Mouse (Mus musculus) limb, embryonic 15.5 days (tissue): ENCODE data around the gene Chrna9. TPM values are rescaled to one million over a fixed set of nuclear protein-coding genes. Genes with fewer than 3 reads are reported as not detected.

Source experiments
- ATAC-seq: fragments of 200-750 bp; cut with Nextera tagmentation; 2 replicates; pipeline ENCODE4 v1.8.0; 2017; ENCODE audit warnings: low read depth, moderate TSS enrichment; ENCODE audit not compliant: insufficient number of reproducible peaks, low FRiP score, low TSS enrichment
- H3K27ac ChIP-seq: fragments of 300-500 bp; sonication (generic); 2 replicates; pipeline ENCODE4 v1.5.1; 2015; ENCODE audit warnings: moderate library complexity, mild to moderate bottlenecking, inconsistent platforms
- H3K27me3 ChIP-seq: fragments of 300-500 bp; sonication (generic); 2 replicates; pipeline ENCODE4 v1.6.1; 2015; ENCODE audit warnings: inconsistent platforms
- H3K36me3 ChIP-seq: fragments of 300-500 bp; sonication (generic); 2 replicates; pipeline ENCODE4 v1.6.1; 2015; ENCODE audit warnings: inconsistent platforms
- H3K4me1 ChIP-seq: fragments of 300-500 bp; sonication (generic); 2 replicates; pipeline ENCODE4 v1.6.1; 2015; ENCODE audit warnings: inconsistent platforms
- H3K4me2 ChIP-seq: fragments of 300-500 bp; sonication (generic); 2 replicates; pipeline ENCODE4 v1.6.1; 2015; ENCODE audit warnings: mild to moderate bottlenecking, inconsistent platforms
- H3K4me3 ChIP-seq: fragments of 300-500 bp; sonication (generic); 2 replicates; pipeline ENCODE4 v1.5.1; 2015; ENCODE audit warnings: mild to moderate bottlenecking, inconsistent platforms
- H3K9ac ChIP-seq: fragments of 300-500 bp; sonication (generic); 2 replicates; pipeline ENCODE4 v1.6.1; 2015; ENCODE audit warnings: inconsistent platforms
- H3K9me3 ChIP-seq: fragments of 300-500 bp; sonication (generic); 2 replicates; pipeline ENCODE4 v1.6.1; 2016; ENCODE audit warnings: inconsistent platforms
- WGBS: fragments of 180-500 bp; shearing (Covaris S2); methylation state at CpG from one replicate; pipeline ENCODE4 v1.1.7; 2015; 5-methylcytosine and 5-hydroxymethylcytosine counted together
- polyA plus RNA-seq: library from polyadenylated mRNA; unstranded; fragments of >200 nt; fragmentation: Nextera tagmentation; extraction: Ambion mirVana; gene quantifications from 2 replicates; pipeline ENCODE4 v1.2.1, GENCODE M21; 2015

The Chrna9 gene
- 0.13 and 0.96 TPM in 2 replicates for polyA plus RNA-seq

- Histone ChIP-seq H3K27ac (no peak within 1 kb of the TSS), H3K4me2 (no peak within 1 kb of the TSS), H3K4me3 (no peak within 1 kb of the TSS), H3K27me3 (no peaks in the 10 kb centered on the region), H3K36me3 (no peaks in the 10 kb centered on the region), H3K9me3 (no peaks in the 10 kb centered on the region), H3K9ac (no peak within 1 kb of the TSS), H3K4me1 (no peaks in the 10 kb centered on the region; the same call in 1 of the 2 replicates)
- ATAC-seq: no peak
- 87% methylated on average over 5 of the region's 5 CpGs for WGBS
These were observed at the start of gene Chrna9 for GRCm38 (mm10) chr5:65934783-65935182. TSS of gene Chrna9 (plus strand) at chr5:65934921.

GRCm38 (mm10) chr5:65885699-65886443 is 48.9 kb upstream of the Chrna9 start:
- ATAC-seq: no peak
- H3K4me2 ChIP-seq: no peak overlapping the region
- no peak overlapping the region for H3K4me3 ChIP-seq
- no peaks in the 10 kb centered on the region for H3K4me1 ChIP-seq
- H3K27me3 ChIP-seq: no peaks in the 10 kb centered on the region
- H3K9ac ChIP-seq: no peak overlapping the region
- no peak overlapping the region for H3K27ac ChIP-seq
- no peaks in the 10 kb centered on the region for H3K9me3 ChIP-seq
- H3K36me3 ChIP-seq: no peaks in the 10 kb centered on the region
- WGBS: 87% methylated on average over 15 of the region's 15 CpGs

GRCm38 (mm10) chr5:65888102-65888501 is 46.6 kb upstream of the Chrna9 start:
- H3K4me2 ChIP-seq: no peak overlapping the region
- no peaks in the 10 kb centered on the region for H3K4me1 ChIP-seq
- no peaks in the 10 kb centered on the region for H3K27me3 ChIP-seq
- no peak overlapping the region for H3K4me3 ChIP-seq
- ATAC-seq: no peak
- H3K9ac ChIP-seq: no peak overlapping the region
- 87% methylated on average over 5 of the region's 5 CpGs for WGBS
- H3K9me3 ChIP-seq: no peaks in the 10 kb centered on the region
- H3K27ac ChIP-seq: no peak overlapping the region
- H3K36me3 ChIP-seq: no peaks in the 10 kb centered on the region

GRCm38 (mm10) chr5:65888998-65889397 is 45.7 kb upstream of the Chrna9 start:
- Histone ChIP-seq H3K4me2 (no peak overlapping the region), H3K9me3 (no peaks in the 10 kb centered on the region), H3K36me3 (no peaks in the 10 kb centered on the region), H3K27ac (no peak overlapping the region), H3K27me3 (no peaks in the 10 kb centered on the region), H3K4me1 (no peaks in the 10 kb centered on the region), H3K9ac (no peak overlapping the region), H3K4me3 (no peak overlapping the region)
- no peak for ATAC-seq
- 63% methylated on average over 5 of the region's 5 CpGs for WGBS

- WGBS: 74% methylated on average over 14 of the region's 14 CpGs
- Histone ChIP-seq H3K36me3 (no peaks in the 10 kb centered on the region), H3K9ac (no peak overlapping the region), H3K4me2 (no peak overlapping the region), H3K4me1 (no peaks in the 10 kb centered on the region), H3K27ac (no peak overlapping the region), H3K9me3 (no peaks in the 10 kb centered on the region), H3K27me3 (no peaks in the 10 kb centered on the region), H3K4me3 (no peak overlapping the region)
- no peak for ATAC-seq
These were observed 43.4 kb upstream of the Chrna9 start for GRCm38 (mm10) chr5:65891251-65891826.

- Histone ChIP-seq H3K9ac (no peak overlapping the region), H3K4me1 (no peaks in the 10 kb centered on the region), H3K9me3 (no peaks in the 10 kb centered on the region), H3K4me2 (no peak overlapping the region), H3K4me3 (no peak overlapping the region), H3K27ac (no peak overlapping the region), H3K36me3 (no peaks in the 10 kb centered on the region), H3K27me3 (no peaks in the 10 kb centered on the region)
- no peak for ATAC-seq
- WGBS: 73% methylated on average over 6 of the region's 6 CpGs
These were observed 39.5 kb upstream of the Chrna9 start for GRCm38 (mm10) chr5:65895121-65895692.

GRCm38 (mm10) chr5:65895764-65896163 is 39.0 kb upstream of the Chrna9 start:
- WGBS: 85% methylated on average over 7 of the region's 7 CpGs
- peak; percentile 40; the same call in 1 of the 2 replicates for ATAC-seq
- H3K27me3 ChIP-seq: no peaks in the 10 kb centered on the region
- no peak overlapping the region for H3K27ac ChIP-seq
- H3K9me3 ChIP-seq: no peaks in the 10 kb centered on the region
- no peak overlapping the region for H3K4me2 ChIP-seq
- H3K36me3 ChIP-seq: no peaks in the 10 kb centered on the region
- no peak overlapping the region for H3K9ac ChIP-seq
- peaks cover 3% of the 10 kb centered on the region; the same call in 1 of the 2 replicates for H3K4me1 ChIP-seq
- no peak overlapping the region for H3K4me3 ChIP-seq

- WGBS: 89% methylated on average over 2 of the region's 2 CpGs
- Histone ChIP-seq H3K36me3 (no peaks in the 10 kb centered on the region), H3K9ac (no peak overlapping the region), H3K4me3 (no peak overlapping the region), H3K27ac (no peak overlapping the region), H3K9me3 (no peaks in the 10 kb centered on the region), H3K4me2 (no peak overlapping the region), H3K27me3 (no peaks in the 10 kb centered on the region), H3K4me1 (peaks cover 5% of the 10 kb centered on the region; the same call in 1 of the 2 replicates)
- ATAC-seq: no peak
These were observed 37.0 kb upstream of the Chrna9 start for GRCm38 (mm10) chr5:65897731-65898130.

- ATAC-seq: no peak
- WGBS: 75% methylated on average over 3 of the region's 3 CpGs
- Histone ChIP-seq H3K4me1 (peaks cover 5% of the 10 kb centered on the region; the same call in 1 of the 2 replicates), H3K27me3 (no peaks in the 10 kb centered on the region), H3K4me3 (no peak overlapping the region), H3K9me3 (no peaks in the 10 kb centered on the region), H3K4me2 (no peak overlapping the region), H3K36me3 (no peaks in the 10 kb centered on the region), H3K27ac (no peak overlapping the region), H3K9ac (no peak overlapping the region)
These were observed 36.0 kb upstream of the Chrna9 start for GRCm38 (mm10) chr5:65898683-65899082.

GRCm38 (mm10) chr5:65900113-65900512 is 34.6 kb upstream of the Chrna9 start:
- Histone ChIP-seq H3K36me3 (no peaks in the 10 kb centered on the region), H3K27ac (no peak overlapping the region), H3K4me3 (no peak overlapping the region), H3K27me3 (no peaks in the 10 kb centered on the region), H3K4me2 (no peak overlapping the region), H3K4me1 (peaks cover 5% of the 10 kb centered on the region; the same call in 1 of the 2 replicates), H3K9me3 (no peaks in the 10 kb centered on the region), H3K9ac (no peak overlapping the region)
- ATAC-seq: no peak
- 85% methylated on average over 6 of the region's 6 CpGs for WGBS

- Histone ChIP-seq H3K9ac (no peak overlapping the region), H3K27me3 (no peaks in the 10 kb centered on the region), H3K9me3 (no peaks in the 10 kb centered on the region), H3K4me1 (peaks cover 5% of the 10 kb centered on the region; the same call in 1 of the 2 replicates), H3K27ac (no peak overlapping the region), H3K4me2 (no peak overlapping the region), H3K4me3 (no peak overlapping the region), H3K36me3 (no peaks in the 10 kb centered on the region)
- no peak for ATAC-seq
- 38% methylated on average over 7 of the region's 7 CpGs for WGBS
These were observed 33.9 kb upstream of the Chrna9 start for GRCm38 (mm10) chr5:65900862-65901265.

- Histone ChIP-seq H3K4me3 (no peak overlapping the region), H3K27me3 (no peaks in the 10 kb centered on the region), H3K4me2 (no peak overlapping the region), H3K9me3 (no peaks in the 10 kb centered on the region), H3K27ac (no peak overlapping the region), H3K4me1 (peaks cover 5% of the 10 kb centered on the region; the same call in 1 of the 2 replicates), H3K9ac (no peak overlapping the region), H3K36me3 (no peaks in the 10 kb centered on the region)
- WGBS: 90% methylated on average over 10 of the region's 10 CpGs
- no peak for ATAC-seq
These were observed 32.8 kb upstream of the Chrna9 start for GRCm38 (mm10) chr5:65901868-65902418.
